Mouse (Mus musculus) midbrain, embryonic 15.5 days (tissue): ENCODE measurements around the gene Clgn. TPM values are rescaled to one million over a fixed set of nuclear protein-coding genes. Genes with fewer than 3 reads are reported as not detected.

ENCODE experiments used
- ATAC-seq: fragments of 200-750 bp; cut with Nextera tagmentation; replicated peaks from 2 replicates; pipeline ENCODE4 v1.8.0; 2017; ENCODE audit warnings: moderate TSS enrichment
- H3K27ac ChIP-seq: fragments of 300-500 bp; sonication (generic); 2 replicates; pipeline ENCODE4 v1.5.1; 2015; ENCODE audit warnings: mild to moderate bottlenecking, inconsistent platforms
- H3K27me3 ChIP-seq: fragments of 300-500 bp; sonication (generic); replicated peaks from 2 replicates; pipeline ENCODE4 v1.6.1; 2015; ENCODE audit warnings: inconsistent platforms
- H3K36me3 ChIP-seq: fragments of 300-500 bp; sonication (generic); replicated peaks from 2 replicates; pipeline ENCODE4 v1.6.1; 2015; ENCODE audit warnings: inconsistent platforms
- H3K4me1 ChIP-seq: fragments of 300-500 bp; sonication (generic); 2 replicates; pipeline ENCODE4 v1.6.1; 2015; ENCODE audit warnings: inconsistent platforms
- H3K4me2 ChIP-seq: fragments of 300-500 bp; sonication (generic); 2 replicates; pipeline ENCODE4 v1.6.1; 2015; ENCODE audit warnings: inconsistent platforms, mild to moderate bottlenecking, moderate library complexity
- H3K4me3 ChIP-seq: fragments of 300-500 bp; sonication (generic); 2 replicates; pipeline ENCODE4 v1.5.1; 2015; ENCODE audit warnings: mild to moderate bottlenecking, inconsistent platforms
- H3K9ac ChIP-seq: fragments of 300-500 bp; sonication (generic); 2 replicates; pipeline ENCODE4 v1.6.1; 2015; ENCODE audit warnings: mild to moderate bottlenecking, inconsistent platforms
- H3K9me3 ChIP-seq: fragments of 300-500 bp; sonication (generic); 2 replicates; pipeline ENCODE4 v1.6.1; 2016; ENCODE audit warnings: inconsistent platforms
- WGBS: fragments of 180-500 bp; shearing (Covaris S2); methylation state at CpG from one replicate; pipeline ENCODE4 v1.1.7; 2015; ENCODE audit warnings: mixed read lengths; 5-methylcytosine and 5-hydroxymethylcytosine counted together
- polyA plus RNA-seq: library from polyadenylated mRNA; unstranded; fragments of >200 nt; fragmentation: Nextera tagmentation; extraction: Ambion mirVana; gene quantifications from 2 replicates; pipeline ENCODE4 v1.2.1, GENCODE M21; 2015

Clgn gene
- polyA plus RNA-seq, 1 experiment from 2014 or later = 10.4 TPM

DNA sequence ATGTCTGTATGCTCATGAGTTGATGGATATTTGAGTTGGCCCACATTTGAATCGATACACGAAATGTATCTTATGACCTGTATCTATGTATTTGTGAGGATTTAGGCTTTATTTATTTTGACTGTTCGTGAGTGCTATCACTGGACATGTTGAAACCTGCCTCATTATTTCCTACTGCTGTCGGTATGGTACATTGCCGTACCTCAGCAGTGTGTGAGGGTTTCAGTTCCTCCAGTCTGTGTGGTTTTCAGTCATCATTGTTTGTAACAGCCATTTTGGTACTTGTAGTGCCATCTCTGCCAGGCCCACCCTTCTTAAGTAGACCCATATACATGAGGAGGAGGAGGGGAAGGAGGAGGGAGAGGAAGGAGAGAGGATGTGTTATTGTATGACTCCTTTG, 4.7 kb downstream of the Clgn start:
- H3K36me3 ChIP-seq = no peaks in the 10 kb centered on the region
- H3K4me1 ChIP-seq = peaks cover 6% of the 10 kb centered on the region
- H3K27me3 ChIP-seq = no peaks in the 10 kb centered on the region
- no peak overlapping the region for H3K27ac ChIP-seq
- H3K9ac ChIP-seq = no peak overlapping the region
- no peak overlapping the region for H3K4me3 ChIP-seq
- no peak for ATAC-seq
- H3K9me3 ChIP-seq = no peaks in the 10 kb centered on the region
- no peak overlapping the region for H3K4me2 ChIP-seq
- 95% methylated on average over 5 of the region's 5 CpGs for WGBS

DNA sequence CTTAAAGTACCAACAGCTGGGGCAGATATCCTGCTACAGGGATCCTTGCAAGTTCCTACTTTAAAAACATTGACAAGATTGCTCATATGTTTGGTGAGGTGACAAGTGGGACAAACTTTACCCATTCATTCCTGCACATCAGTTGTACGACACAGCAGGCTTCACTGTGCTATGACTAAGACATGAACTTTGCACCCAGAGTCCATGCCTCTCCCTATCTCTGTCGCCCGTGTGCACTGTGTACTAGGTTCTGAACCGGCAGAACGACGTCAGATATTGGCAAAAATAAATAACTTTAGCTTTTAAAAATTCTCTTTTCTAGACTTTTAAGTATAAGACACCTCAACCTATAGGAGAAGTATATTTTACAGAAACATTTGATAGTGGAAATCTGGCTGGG, 7.0 kb downstream of the Clgn start:
- WGBS = 88% methylated on average over 6 of the region's 6 CpGs
- H3K36me3 ChIP-seq = no peaks in the 10 kb centered on the region; the same call in 1 of the 2 replicates
- no peaks in the 10 kb centered on the region for H3K4me1 ChIP-seq
- no peaks in the 10 kb centered on the region for H3K9me3 ChIP-seq
- no peaks in the 10 kb centered on the region for H3K27me3 ChIP-seq
- no peak overlapping the region for H3K4me2 ChIP-seq
- no peak for ATAC-seq
- H3K9ac ChIP-seq = no peak overlapping the region
- H3K27ac ChIP-seq = no peak overlapping the region
- no peak overlapping the region for H3K4me3 ChIP-seq

DNA sequence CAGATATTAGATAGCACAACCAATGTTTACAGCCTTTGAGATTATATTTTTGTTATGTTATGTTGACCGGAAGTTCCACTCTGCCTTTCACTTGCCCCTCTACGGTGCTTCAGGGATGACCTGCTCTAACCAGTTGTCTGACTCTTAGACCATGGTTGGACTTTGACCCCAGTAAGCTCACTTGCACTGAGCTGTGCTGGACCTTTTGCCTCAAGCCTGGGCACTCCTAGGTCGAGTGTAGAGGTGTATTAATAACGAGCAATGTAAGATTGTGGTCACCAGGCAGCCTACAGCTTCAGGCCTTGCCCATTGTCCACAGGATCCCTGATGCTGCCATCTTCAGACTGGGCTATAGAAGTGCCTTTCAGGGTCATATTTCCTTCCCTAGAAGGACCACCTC, 8.1 kb downstream of the Clgn start:
- H3K4me2 ChIP-seq = no peak overlapping the region
- H3K36me3 ChIP-seq = no peaks in the 10 kb centered on the region; the same call in 1 of the 2 replicates
- H3K27ac ChIP-seq = no peak overlapping the region
- ATAC-seq = no peak
- no peaks in the 10 kb centered on the region for H3K4me1 ChIP-seq
- no peaks in the 10 kb centered on the region for H3K27me3 ChIP-seq
- no peaks in the 10 kb centered on the region for H3K9me3 ChIP-seq
- WGBS = 82% methylated on average over 4 of the region's 4 CpGs
- no peak overlapping the region for H3K4me3 ChIP-seq
- no peak overlapping the region for H3K9ac ChIP-seq

- WGBS = 87% methylated on average over 10 of the region's 10 CpGs
- Histone ChIP-seq H3K4me3 (no peak overlapping the region), H3K4me1 (no peaks in the 10 kb centered on the region), H3K9ac (no peak overlapping the region), H3K27ac (no peak overlapping the region), H3K36me3 (no peaks in the 10 kb centered on the region; the same call in 1 of the 2 replicates), H3K9me3 (no peaks in the 10 kb centered on the region), H3K27me3 (no peaks in the 10 kb centered on the region), H3K4me2 (no peak overlapping the region)
- ATAC-seq = no peak
These were observed 15.9 kb downstream of the Clgn start for GRCm38 (mm10) chr8:83405548-83405947.

DNA sequence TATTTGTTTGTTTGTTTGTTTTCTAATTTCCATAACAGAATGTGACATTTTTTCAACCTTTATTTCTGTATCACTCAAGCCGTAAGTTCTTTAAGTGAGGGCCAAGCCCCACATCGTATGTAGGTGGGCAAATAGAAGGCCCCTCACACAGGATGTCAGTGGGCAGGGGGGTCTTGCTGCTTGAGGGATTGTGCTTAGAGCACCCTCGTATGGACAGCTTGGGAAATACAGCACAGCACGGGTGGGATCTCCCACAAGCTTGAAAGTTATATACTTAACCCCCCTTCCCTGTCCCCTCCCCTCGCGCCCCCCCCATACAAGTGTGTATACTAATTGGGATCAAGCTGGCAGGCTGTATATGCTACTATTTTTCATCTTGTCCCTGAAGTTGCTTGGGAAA, 17.2 kb downstream of the Clgn start:
- H3K36me3 ChIP-seq = no peaks in the 10 kb centered on the region
- H3K9me3 ChIP-seq = no peaks in the 10 kb centered on the region
- H3K27ac ChIP-seq = no peak overlapping the region
- H3K4me2 ChIP-seq = no peak overlapping the region
- 42% methylated on average over 6 of the region's 6 CpGs for WGBS
- H3K4me1 ChIP-seq = no peaks in the 10 kb centered on the region
- no peak overlapping the region for H3K9ac ChIP-seq
- ATAC-seq = no peak
- no peaks in the 10 kb centered on the region for H3K27me3 ChIP-seq
- no peak overlapping the region for H3K4me3 ChIP-seq

- Histone ChIP-seq H3K36me3 (no peaks in the 10 kb centered on the region), H3K4me1 (no peaks in the 10 kb centered on the region), H3K4me3 (no peak overlapping the region), H3K9ac (no peak overlapping the region), H3K27me3 (no peaks in the 10 kb centered on the region), H3K9me3 (no peaks in the 10 kb centered on the region), H3K4me2 (no peak overlapping the region), H3K27ac (no peak overlapping the region)
- no peak for ATAC-seq
- WGBS = 88% methylated on average over 7 of the region's 7 CpGs
These were observed 18.8 kb downstream of the Clgn start for GRCm38 (mm10) chr8:83408496-83408895.

- Histone ChIP-seq H3K36me3 (no peaks in the 10 kb centered on the region), H3K4me2 (no peak overlapping the region), H3K27ac (no peak overlapping the region), H3K4me1 (no peaks in the 10 kb centered on the region), H3K27me3 (no peaks in the 10 kb centered on the region), H3K4me3 (no peak overlapping the region), H3K9me3 (no peaks in the 10 kb centered on the region), H3K9ac (no peak overlapping the region)
- WGBS = 96% methylated on average over 15 of the region's 15 CpGs
- ATAC-seq = no peak
These were observed 27.2 kb downstream of the Clgn start for GRCm38 (mm10) chr8:83416878-83417277.

- 84% methylated on average over 6 of the region's 6 CpGs for WGBS
These were observed 28.3 kb downstream of the Clgn start for GRCm38 (mm10) chr8:83417970-83418369.

GRCm38 (mm10) chr8:83418805-83419516, 29.3 kb downstream of the Clgn start:
- 94% methylated on average over 11 of the region's 11 CpGs for WGBS
- H3K27ac ChIP-seq = no peak overlapping the region
- H3K9ac ChIP-seq = no peak overlapping the region

More at GRCm38 (mm10) chr8:83417970-83418369, 28.3 kb downstream of the Clgn start:
- no peaks in the 10 kb centered on the region for H3K4me1 ChIP-seq
- no peaks in the 10 kb centered on the region for H3K27me3 ChIP-seq
- H3K4me3 ChIP-seq = no peak overlapping the region
- no peaks in the 10 kb centered on the region for H3K9me3 ChIP-seq
- H3K4me2 ChIP-seq = no peak overlapping the region
- H3K36me3 ChIP-seq = no peaks in the 10 kb centered on the region
- no peak for ATAC-seq
- no peak overlapping the region for H3K27ac ChIP-seq
- no peak overlapping the region for H3K9ac ChIP-seq

GRCm38 (mm10) chr8:83421354-83421753, 31.7 kb downstream of the Clgn start:
- no peak overlapping the region for H3K9ac ChIP-seq
- ATAC-seq = no peak
- H3K4me1 ChIP-seq = no peaks in the 10 kb centered on the region
- 97% methylated on average over 1 of the region's 1 CpGs for WGBS
- no peaks in the 10 kb centered on the region for H3K27me3 ChIP-seq
- no peak overlapping the region for H3K4me3 ChIP-seq
- no peak overlapping the region for H3K4me2 ChIP-seq
- H3K27ac ChIP-seq = no peak overlapping the region
- no peaks in the 10 kb centered on the region for H3K36me3 ChIP-seq
- H3K9me3 ChIP-seq = no peaks in the 10 kb centered on the region

More at GRCm38 (mm10) chr8:83418805-83419516, 29.3 kb downstream of the Clgn start:
- no peaks in the 10 kb centered on the region for H3K9me3 ChIP-seq
- H3K4me1 ChIP-seq = no peaks in the 10 kb centered on the region
- no peak for ATAC-seq
- H3K4me2 ChIP-seq = no peak overlapping the region
- no peaks in the 10 kb centered on the region for H3K36me3 ChIP-seq
- no peak overlapping the region for H3K4me3 ChIP-seq
- no peaks in the 10 kb centered on the region for H3K27me3 ChIP-seq

- no peak for ATAC-seq
- Histone ChIP-seq H3K27ac (no peak overlapping the region), H3K4me2 (no peak overlapping the region), H3K4me1 (no peaks in the 10 kb centered on the region), H3K9me3 (no peaks in the 10 kb centered on the region), H3K36me3 (no peaks in the 10 kb centered on the region), H3K4me3 (no peak overlapping the region), H3K27me3 (no peaks in the 10 kb centered on the region), H3K9ac (no peak overlapping the region)
- 71% methylated on average over 13 of the region's 13 CpGs for WGBS
These were observed 33.6 kb downstream of the Clgn start for GRCm38 (mm10) chr8:83423032-83423825.

DNA sequence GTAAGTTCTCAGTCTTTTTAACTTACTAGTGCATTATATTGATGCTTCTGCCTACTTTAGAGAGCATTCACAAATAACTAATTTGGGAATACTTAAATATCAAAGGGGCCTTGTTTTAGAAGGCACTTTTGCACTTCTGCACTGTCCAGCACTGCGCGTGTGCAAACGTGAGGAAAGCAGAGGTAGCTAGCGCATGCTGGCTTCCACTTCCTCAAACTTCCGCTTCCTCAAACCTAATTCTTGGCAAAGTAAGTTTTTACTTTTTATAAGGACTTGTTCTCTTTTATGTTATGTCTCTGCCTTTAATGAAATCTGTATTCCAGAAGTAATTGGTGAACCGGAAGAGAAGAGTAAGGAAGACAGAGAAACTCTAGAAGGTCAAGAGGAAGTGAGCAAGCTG, 35.5 kb downstream of the Clgn start:
- no peak overlapping the region for H3K9ac ChIP-seq
- no peaks in the 10 kb centered on the region for H3K27me3 ChIP-seq
- WGBS = 91% methylated on average over 6 of the region's 6 CpGs
- H3K4me3 ChIP-seq = no peak overlapping the region
- H3K4me1 ChIP-seq = no peaks in the 10 kb centered on the region
- ATAC-seq = no peak
- no peak overlapping the region for H3K27ac ChIP-seq
- H3K4me2 ChIP-seq = no peak overlapping the region
- H3K9me3 ChIP-seq = no peaks in the 10 kb centered on the region
- no peaks in the 10 kb centered on the region for H3K36me3 ChIP-seq
